Mouse (Mus musculus) heart, postnatal 4 days (tissue): Measurements from ENCODE around the gene Zfand3. TPM values are rescaled to one million over a fixed set of nuclear protein-coding genes. Genes with fewer than 3 reads are reported as not detected.

Experiments
- DNase-seq: peaks from one replicate; pipeline ENCODE4 v3.0.0; 2021
- total RNA-seq, 2 experiments: library from RNA; stranded (reverse); gene quantifications; 2 replicates each; pipeline ENCODE4 v1.2.3; 2021

The Zfand3 gene
- total RNA-seq, 2 experiments from 2014 or later, result 145 to 149 TPM

DNA sequence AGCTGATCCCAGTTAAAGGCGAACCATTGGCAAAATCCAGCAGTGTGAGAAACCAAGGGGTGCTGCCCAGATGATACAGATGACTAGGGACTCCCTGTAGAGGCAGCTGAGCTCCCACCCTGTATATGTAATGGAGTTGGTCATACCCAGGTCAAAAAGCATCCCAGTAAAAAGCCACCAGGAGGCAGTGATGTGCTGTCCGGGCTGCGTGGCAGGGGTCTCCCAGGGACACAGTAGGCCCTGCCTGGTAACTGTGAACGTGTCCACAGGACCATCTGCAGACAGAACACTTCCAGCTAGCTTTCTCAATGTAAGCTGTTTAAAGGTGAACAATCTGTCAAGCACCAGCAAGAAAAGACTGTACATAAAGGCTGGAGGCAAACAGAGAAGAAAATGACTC lies 228.2 kb downstream of the Zfand3 start:
- DNase-seq, result peak; percentile 33

GRCm38 (mm10) chr17:30235380-30235779 lies 230.8 kb downstream of the Zfand3 start:
- DNase-seq, result no peak

- DNase-seq, result no peak
Observed at GRCm38 (mm10) chr17:30236611-30237010, 232.1 kb downstream of the Zfand3 start.

DNA sequence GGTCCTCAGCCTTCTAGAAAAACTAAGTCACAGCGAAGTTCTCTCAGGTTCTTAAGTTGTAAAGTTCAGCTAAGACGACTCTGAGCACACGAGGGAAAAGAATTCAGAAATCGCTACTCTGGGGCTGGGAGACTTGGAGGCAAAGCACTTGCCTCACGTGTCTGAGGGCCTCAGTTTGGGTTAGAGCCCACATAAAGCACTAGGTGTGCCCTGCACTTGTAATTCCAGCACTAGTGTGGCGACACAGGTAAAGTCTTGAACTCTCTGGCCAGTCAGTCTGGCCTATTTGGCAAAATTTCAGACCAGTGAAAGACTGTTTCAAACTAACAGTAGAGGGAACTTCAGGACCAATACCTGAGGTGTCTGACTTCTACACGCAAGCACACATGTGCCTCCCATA lies 233.1 kb downstream of the Zfand3 start:
- no peak for DNase-seq

- DNase-seq, result no peak
Observed at GRCm38 (mm10) chr17:30239458-30239857, 234.9 kb downstream of the Zfand3 start.

DNA sequence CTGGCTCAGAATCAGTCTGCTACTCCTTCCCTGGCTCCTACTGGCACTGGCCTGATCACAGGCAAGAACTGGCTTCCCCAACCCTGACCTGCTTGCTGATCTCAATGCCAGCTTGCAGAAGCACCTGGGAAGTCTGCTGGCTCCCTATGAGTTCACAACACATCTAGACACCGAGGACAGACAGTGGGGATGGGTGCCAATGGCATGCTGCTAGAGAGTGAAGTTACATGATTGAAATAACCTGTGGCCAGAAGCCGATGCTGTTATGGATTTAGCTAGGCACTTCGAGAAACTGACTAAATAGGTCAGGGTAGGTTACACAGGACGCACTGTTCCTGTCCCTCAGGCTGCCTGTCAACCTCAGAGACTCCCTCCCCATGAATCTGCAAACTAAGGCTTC lies 236.1 kb downstream of the Zfand3 start:
- DNase-seq, result no peak

DNA sequence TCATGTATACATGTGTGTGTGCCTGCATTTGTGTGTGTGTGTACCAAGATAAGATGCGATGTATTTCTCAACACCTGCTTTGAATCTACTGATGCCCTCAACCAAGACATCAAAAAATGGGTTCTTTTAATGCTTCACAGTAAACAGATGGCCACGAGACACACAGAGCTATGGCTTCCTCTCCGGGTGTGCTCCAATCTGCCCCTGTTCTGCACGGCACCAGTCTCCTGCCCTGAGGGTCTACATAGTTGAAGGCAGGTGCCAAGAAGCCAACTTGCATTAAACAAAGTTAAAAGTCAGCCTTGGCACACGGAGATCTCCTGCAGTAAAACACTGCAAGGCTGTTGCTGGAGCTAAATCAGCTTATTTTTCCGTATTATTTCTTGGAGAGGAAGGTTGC lies 236.5 kb downstream of the Zfand3 start:
- DNase-seq, result no peak

GRCm38 (mm10) chr17:30241720-30242322 lies 237.3 kb downstream of the Zfand3 start:
- no peak for DNase-seq

GRCm38 (mm10) chr17:30242647-30243046 lies 238.1 kb downstream of the Zfand3 start:
- DNase-seq, result no peak

DNA sequence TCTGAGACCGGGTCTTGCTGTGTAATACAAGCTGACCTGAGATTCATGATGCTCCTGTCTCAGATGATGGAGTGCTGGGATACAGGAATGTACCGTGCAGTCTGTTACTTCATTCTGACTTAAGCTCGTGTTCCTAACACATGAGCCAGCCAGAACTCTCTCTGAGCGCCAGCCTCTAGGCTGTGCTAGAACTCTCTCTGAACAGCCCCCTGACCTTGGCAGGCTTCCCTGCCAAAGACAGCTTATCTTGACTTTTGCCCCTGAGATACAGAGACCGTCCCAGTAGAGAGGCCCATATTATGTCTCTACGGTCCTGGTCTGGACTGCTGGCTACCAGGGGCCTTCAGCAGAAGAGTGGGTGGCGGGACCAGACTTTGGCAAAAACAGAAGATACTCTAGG lies 239.0 kb downstream of the Zfand3 start:
- DNase-seq, result no peak

DNA sequence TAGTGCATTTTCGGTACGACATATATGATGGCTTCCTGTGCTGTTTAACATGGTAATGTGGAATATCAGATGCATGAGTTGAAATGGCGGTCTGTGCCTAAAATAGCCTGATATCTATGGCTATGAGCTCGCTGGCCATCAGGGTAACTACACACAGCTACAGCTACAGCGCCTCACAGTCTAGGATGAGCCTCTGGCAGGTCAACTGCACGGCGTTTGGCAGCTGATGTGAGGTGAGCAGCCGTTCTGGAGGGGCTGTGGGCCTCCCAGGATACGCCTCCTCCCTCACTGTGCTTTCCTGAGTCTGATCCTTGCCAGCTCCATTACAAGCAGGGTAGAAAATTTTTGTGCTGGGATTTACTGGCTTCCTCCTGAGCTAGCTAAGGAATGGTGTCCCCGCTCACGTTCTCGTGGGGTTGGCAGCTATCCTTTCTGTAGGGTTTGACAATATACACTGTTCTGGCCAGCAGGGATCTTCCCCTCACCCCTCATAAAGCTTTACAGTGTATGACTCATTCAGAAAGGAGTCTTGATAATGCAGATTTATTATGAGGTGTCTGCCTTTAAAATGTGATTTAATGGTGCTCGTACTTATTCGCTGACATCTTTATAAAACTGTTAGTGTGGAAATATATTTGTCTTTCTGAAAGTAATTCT lies 240.2 kb downstream of the Zfand3 start:
- peak; percentile 39 for DNase-seq

GRCm38 (mm10) chr17:30245308-30245706 lies 240.8 kb downstream of the Zfand3 start:
- DNase-seq, result peak; percentile 52

- no peak for DNase-seq
Observed at GRCm38 (mm10) chr17:30253028-30253427, 248.5 kb downstream of the Zfand3 start.

GRCm38 (mm10) chr17:30253924-30254323 lies 249.4 kb downstream of the Zfand3 start:
- no peak for DNase-seq

- DNase-seq, result no peak
Observed at GRCm38 (mm10) chr17:30255928-30256560, 251.5 kb downstream of the Zfand3 start.

DNA sequence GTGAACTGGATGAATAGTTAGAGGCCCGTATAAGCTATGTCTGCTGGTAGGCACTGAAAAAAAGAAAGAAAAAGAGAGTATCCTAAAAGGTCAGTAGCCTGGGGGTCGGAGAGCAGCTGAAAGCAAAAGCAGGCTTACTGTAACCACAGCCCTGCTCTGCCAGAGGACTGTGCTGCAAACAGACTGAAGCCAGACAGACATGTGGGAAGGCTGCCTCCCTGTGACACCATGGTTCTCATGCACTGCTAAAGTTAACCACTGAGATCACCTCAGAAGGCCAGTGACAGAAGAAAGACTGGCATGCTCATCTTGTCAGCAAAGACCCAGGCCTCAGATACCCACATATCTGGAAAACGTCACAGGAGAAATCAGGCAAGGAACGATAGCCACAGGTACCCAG lies 253.9 kb downstream of the Zfand3 start:
- DNase-seq, result peak; percentile 32

- DNase-seq, result no peak
Observed at GRCm38 (mm10) chr17:30259938-30260337, 255.4 kb downstream of the Zfand3 start.

Other genes starting within 250 kb of the Zfand3 start
- 10 to 100 TPM; 16.9 to 17.3 TPM for gene Mdga1, start 34.6 kb upstream of the Zfand3 start, total RNA-seq